Mouse (Mus musculus) heart, embryonic 12.5 days (tissue): ENCODE data around the gene C4b. TPM values are rescaled to one million over a fixed set of nuclear protein-coding genes. Genes with fewer than 3 reads are reported as not detected.
"Not testable (repeated sequence)": the region's sequence is repeated elsewhere in the genome, so short reads cannot be mapped to it uniquely, and the experiment has no call there.

Experiments used
- ATAC-seq: fragments of 200-750 bp; cut with Nextera tagmentation; 2 replicates; pipeline ENCODE4 v1.8.0; 2017; ENCODE audit warnings: moderate TSS enrichment, moderate library complexity; ENCODE audit not compliant: insufficient number of reproducible peaks, low FRiP score
- H3K27ac ChIP-seq: fragments of 300-500 bp; sonication (generic); 2 replicates; pipeline ENCODE4 v1.5.1; 2016; ENCODE audit warnings: mild to moderate bottlenecking, moderate library complexity; ENCODE audit not compliant: poor library complexity, severe bottlenecking
- H3K27me3 ChIP-seq: fragments of 300-500 bp; sonication (generic); replicated peaks from 2 replicates; pipeline ENCODE4 v1.6.1; 2016; ENCODE audit warnings: mild to moderate bottlenecking, moderate library complexity
- H3K36me3 ChIP-seq: fragments of 300-500 bp; sonication (generic); 2 replicates; pipeline ENCODE4 v1.6.1; 2016; ENCODE audit warnings: mild to moderate bottlenecking, moderate library complexity
- H3K4me1 ChIP-seq: fragments of 300-500 bp; sonication (generic); replicated peaks from 2 replicates; pipeline ENCODE4 v1.6.1; 2016; ENCODE audit warnings: mild to moderate bottlenecking
- H3K4me2 ChIP-seq: fragments of 300-500 bp; sonication (generic); 2 replicates; pipeline ENCODE4 v1.6.1; 2016; ENCODE audit warnings: mild to moderate bottlenecking, moderate library complexity
- H3K4me3 ChIP-seq: fragments of 300-500 bp; sonication (generic); 2 replicates; pipeline ENCODE4 v1.5.1; 2016; ENCODE audit warnings: mild to moderate bottlenecking
- H3K9ac ChIP-seq: fragments of 300-500 bp; sonication (generic); 2 replicates; pipeline ENCODE4 v1.6.1; 2016; ENCODE audit warnings: mild to moderate bottlenecking, moderate library complexity
- H3K9me3 ChIP-seq: fragments of 300-500 bp; sonication (generic); replicated peaks from 2 replicates; pipeline ENCODE4 v1.6.1; 2016; ENCODE audit warnings: mild to moderate bottlenecking, moderate library complexity
- WGBS: fragments of 180-500 bp; shearing (Covaris S2); methylation state at CpG from one replicate; pipeline ENCODE4 v1.1.7; 2016; 5-methylcytosine and 5-hydroxymethylcytosine counted together
- polyA plus RNA-seq: library from polyadenylated mRNA; unstranded; fragments of >200 nt; fragmentation: Nextera tagmentation; extraction: Ambion mirVana; gene quantifications from 2 replicates; pipeline ENCODE4 v1.2.1, GENCODE M21; 2016

Gene C4b
- polyA plus RNA-seq, 1 experiment from 2014 or later = 0.15 TPM

- H3K4me1 ChIP-seq, ATAC-seq, H3K9ac ChIP-seq, H3K9me3 ChIP-seq, H3K4me3 ChIP-seq, H3K27ac ChIP-seq, H3K36me3 ChIP-seq, H3K4me2 ChIP-seq, H3K27me3 ChIP-seq: not testable (repeated sequence)
- whole genome bisulfite sequencing = 79% methylated on average over 11 of the region's 11 CpGs
Observed at GRCm38 (mm10) chr17:34729155-34729554, 14.5 kb downstream of the C4b start.

DNA sequence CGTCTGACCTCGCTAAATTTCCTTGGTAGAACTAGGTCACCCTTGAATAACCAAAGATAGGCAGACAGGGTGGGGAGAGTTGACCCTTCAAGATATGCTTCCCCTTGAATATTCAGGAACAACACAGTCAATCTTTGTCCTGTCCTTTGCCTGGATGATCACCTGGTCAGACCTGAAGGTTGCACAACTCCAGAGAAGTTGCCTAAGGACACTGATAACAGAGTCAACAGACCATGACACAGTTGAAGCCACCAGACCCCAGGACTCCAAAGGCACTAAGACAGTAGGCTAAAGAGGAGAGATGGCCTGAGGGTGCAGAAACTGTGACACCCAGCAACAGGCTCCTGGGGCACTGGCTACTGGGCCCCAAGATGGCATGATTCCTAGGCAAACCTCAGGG, 15.8 kb downstream of the C4b start:
- WGBS = 85% methylated on average over 2 of the region's 2 CpGs
- Histone ChIP-seq H3K27ac (no peak overlapping the region), H3K4me3 (no peak overlapping the region), H3K9me3 (peaks cover 5% of the 10 kb centered on the region), H3K27me3 (0 out of 2 replicates have a peak, but pooled peaks cover 4% of the 10 kb centered on the region), H3K4me1 (no peaks in the 10 kb centered on the region), H3K36me3 (no peaks in the 10 kb centered on the region), H3K4me2 (no peak overlapping the region), H3K9ac (no peak overlapping the region)
- no peak for ATAC-seq

- WGBS = 72% methylated on average over 4 of the region's 4 CpGs
- no peak overlapping the region for H3K27ac ChIP-seq
- no peaks in the 10 kb centered on the region for H3K27me3 ChIP-seq
- H3K9me3 ChIP-seq = peaks cover 9% of the 10 kb centered on the region
- no peaks in the 10 kb centered on the region for H3K36me3 ChIP-seq
- H3K9ac ChIP-seq = no peak overlapping the region
- H3K4me3 ChIP-seq = no peak overlapping the region
- no peak for ATAC-seq
- no peak overlapping the region for H3K4me2 ChIP-seq
- H3K4me1 ChIP-seq = no peaks in the 10 kb centered on the region
Observed at GRCm38 (mm10) chr17:34723066-34723465, 20.6 kb downstream of the C4b start.

DNA sequence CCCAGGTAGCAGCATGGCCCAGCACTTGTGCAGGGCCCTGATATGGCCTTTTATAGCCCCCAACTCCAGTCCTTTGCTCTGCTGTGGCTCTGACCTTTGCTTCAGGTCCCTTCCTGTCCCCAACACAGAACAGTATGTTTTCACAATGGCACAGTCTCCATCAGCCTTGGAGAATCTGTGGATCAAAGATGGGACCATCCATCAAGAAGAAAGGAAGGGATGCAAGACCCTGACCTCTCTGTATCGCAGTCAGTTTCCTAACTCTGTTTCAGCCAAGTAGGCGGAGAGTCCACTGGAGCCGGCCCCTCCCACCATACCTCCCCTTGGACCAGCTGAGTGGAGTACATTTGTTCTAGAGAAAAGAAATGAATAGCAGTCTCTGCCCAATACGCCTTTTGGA, 21.4 kb downstream of the C4b start:
- H3K4me2 ChIP-seq, H3K9me3 ChIP-seq, H3K27me3 ChIP-seq, H3K4me3 ChIP-seq, ATAC-seq, H3K27ac ChIP-seq, H3K9ac ChIP-seq, H3K4me1 ChIP-seq, H3K36me3 ChIP-seq: not testable (repeated sequence)
- WGBS = 89% methylated on average over 4 of the region's 4 CpGs

DNA sequence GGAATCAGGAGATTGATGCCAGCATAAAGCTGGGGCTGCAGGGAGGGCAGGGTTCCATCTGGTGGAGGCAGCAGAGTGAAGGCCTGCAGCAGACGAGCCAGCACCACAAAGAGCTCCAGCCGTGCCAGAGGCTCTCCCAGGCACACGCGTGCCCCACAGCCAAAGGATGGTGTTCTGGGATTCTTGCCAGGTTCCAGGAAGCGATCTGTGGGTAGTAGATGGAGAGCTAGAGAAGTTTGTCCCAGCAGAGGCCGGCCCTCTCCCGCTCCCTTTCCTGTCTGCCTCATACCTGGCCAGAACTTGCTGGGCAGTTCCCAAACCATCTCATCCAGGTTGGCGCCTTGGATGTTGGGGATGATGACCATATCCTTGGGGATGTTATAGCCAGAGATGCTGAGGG, 23.8 kb downstream of the C4b start:
- not testable (repeated sequence) for H3K9me3 ChIP-seq, ATAC-seq, H3K4me1 ChIP-seq, H3K36me3 ChIP-seq, H3K4me3 ChIP-seq, H3K4me2 ChIP-seq, H3K9ac ChIP-seq, H3K27ac ChIP-seq
- peaks cover 15% of the 10 kb centered on the region for H3K27me3 ChIP-seq
- WGBS = 75% methylated on average over 8 of the region's 8 CpGs

GRCm38 (mm10) chr17:34717401-34717800, 26.3 kb downstream of the C4b start:
- 74% methylated on average over 11 of the region's 11 CpGs for WGBS
- H3K4me2 ChIP-seq = no peak overlapping the region

GRCm38 (mm10) chr17:34716247-34716646, 27.4 kb downstream of the C4b start:
- Histone ChIP-seq H3K4me3 (no peak overlapping the region), H3K27ac (no peak overlapping the region), H3K36me3 (no peaks in the 10 kb centered on the region), H3K27me3 (peaks cover 21% of the 10 kb centered on the region), H3K9me3 (no peaks in the 10 kb centered on the region), H3K4me1 (no peaks in the 10 kb centered on the region), H3K4me2 (no peak overlapping the region), H3K9ac (no peak overlapping the region)
- no peak for ATAC-seq
- WGBS = 81% methylated on average over 15 of the region's 15 CpGs

More at GRCm38 (mm10) chr17:34717401-34717800, 26.3 kb downstream of the C4b start:
- no peaks in the 10 kb centered on the region for H3K36me3 ChIP-seq
- no peak overlapping the region for H3K9ac ChIP-seq
- no peaks in the 10 kb centered on the region for H3K4me1 ChIP-seq
- no peak overlapping the region for H3K4me3 ChIP-seq
- peaks cover 15% of the 10 kb centered on the region for H3K27me3 ChIP-seq
- no peak for ATAC-seq
- no peaks in the 10 kb centered on the region for H3K9me3 ChIP-seq
- H3K27ac ChIP-seq = no peak overlapping the region

GRCm38 (mm10) chr17:34715451-34715850, 28.2 kb downstream of the C4b start:
- not testable (repeated sequence) for H3K9me3 ChIP-seq, H3K4me1 ChIP-seq, H3K4me2 ChIP-seq, H3K9ac ChIP-seq, H3K36me3 ChIP-seq, H3K27ac ChIP-seq, H3K4me3 ChIP-seq, ATAC-seq
- WGBS = 60% methylated on average over 7 of the region's 7 CpGs
- H3K27me3 ChIP-seq = peaks cover 21% of the 10 kb centered on the region

- H3K4me3 ChIP-seq, H3K9ac ChIP-seq, H3K9me3 ChIP-seq, H3K27ac ChIP-seq, H3K4me1 ChIP-seq, H3K36me3 ChIP-seq, ATAC-seq, H3K4me2 ChIP-seq: not testable (repeated sequence)
- WGBS = 71% methylated on average over 5 of the region's 5 CpGs
- H3K27me3 ChIP-seq = peaks cover 21% of the 10 kb centered on the region
Observed at GRCm38 (mm10) chr17:34714908-34715445, 28.7 kb downstream of the C4b start.

DNA sequence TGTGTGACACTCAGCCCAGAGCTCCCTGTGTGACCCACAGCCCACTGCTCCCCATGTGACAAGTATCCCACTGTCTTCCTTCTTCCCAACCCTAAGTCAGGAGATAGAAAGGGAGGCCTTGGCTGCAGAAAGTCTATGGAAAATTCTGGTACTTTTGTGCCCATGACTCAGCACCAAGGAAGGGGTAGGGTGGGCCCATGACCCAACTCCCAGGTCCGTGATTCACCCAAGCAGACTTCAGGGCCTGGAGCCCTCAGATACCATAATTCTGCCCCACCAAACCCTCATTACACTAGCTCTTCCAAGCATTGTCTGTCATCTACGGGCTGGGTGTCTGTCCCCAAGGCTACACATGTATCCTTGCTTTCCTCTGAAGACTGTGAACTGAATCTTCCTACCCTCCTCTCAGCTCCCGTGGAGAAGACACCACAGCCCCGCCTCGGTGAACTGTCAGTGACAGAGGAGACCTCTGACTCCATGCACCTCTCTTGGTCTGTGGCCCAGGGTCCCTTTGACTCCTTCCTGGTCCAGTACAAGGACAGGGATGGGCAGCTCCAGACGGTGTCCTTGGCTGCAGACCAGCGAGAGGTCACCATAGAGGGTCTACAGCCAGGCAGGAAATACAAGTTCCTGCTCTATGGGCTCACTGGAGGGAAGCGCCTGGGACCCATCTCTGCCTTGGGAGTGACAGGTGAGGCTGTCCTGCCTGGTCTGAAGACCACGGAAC, 29.3 kb downstream of the C4b start:
- 58% methylated on average over 9 of the region's 9 CpGs for WGBS
- not testable (repeated sequence) for H3K4me1 ChIP-seq, ATAC-seq

DNA sequence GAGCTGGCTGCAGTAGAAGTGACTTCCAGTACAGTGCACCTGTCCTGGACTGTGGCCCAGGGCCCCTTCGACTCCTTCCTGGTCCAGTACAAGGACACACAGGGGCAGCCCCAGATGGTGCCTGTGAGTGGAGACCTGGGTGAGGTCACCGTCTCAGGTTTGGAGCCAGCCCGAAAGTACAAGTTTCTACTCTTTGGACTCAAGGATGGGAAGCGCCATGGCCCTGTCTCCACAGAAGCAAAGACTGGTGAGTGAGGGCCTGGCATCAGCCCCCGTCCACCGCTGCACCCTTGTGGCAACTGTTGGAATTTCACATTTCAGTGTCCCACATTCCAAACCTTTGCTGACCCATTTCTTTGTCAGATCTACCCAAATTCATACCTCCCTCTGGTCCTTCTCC, 30.7 kb downstream of the C4b start:
- no peak overlapping the region for H3K4me3 ChIP-seq
- no peaks in the 10 kb centered on the region for H3K4me1 ChIP-seq
- no peaks in the 10 kb centered on the region for H3K9me3 ChIP-seq
- peaks cover 27% of the 10 kb centered on the region for H3K27me3 ChIP-seq
- no peak overlapping the region for H3K27ac ChIP-seq
- no peak overlapping the region for H3K9ac ChIP-seq
- H3K36me3 ChIP-seq = no peaks in the 10 kb centered on the region
- no peak overlapping the region for H3K4me2 ChIP-seq
- no peak for ATAC-seq
- WGBS = 43% methylated on average over 6 of the region's 6 CpGs

More for the DNA sequence above, 29.3 kb downstream of the C4b start:
- not testable (repeated sequence) for H3K9ac ChIP-seq, H3K4me2 ChIP-seq, H3K36me3 ChIP-seq, H3K27ac ChIP-seq, H3K4me3 ChIP-seq, H3K9me3 ChIP-seq
- peaks cover 27% of the 10 kb centered on the region for H3K27me3 ChIP-seq

DNA sequence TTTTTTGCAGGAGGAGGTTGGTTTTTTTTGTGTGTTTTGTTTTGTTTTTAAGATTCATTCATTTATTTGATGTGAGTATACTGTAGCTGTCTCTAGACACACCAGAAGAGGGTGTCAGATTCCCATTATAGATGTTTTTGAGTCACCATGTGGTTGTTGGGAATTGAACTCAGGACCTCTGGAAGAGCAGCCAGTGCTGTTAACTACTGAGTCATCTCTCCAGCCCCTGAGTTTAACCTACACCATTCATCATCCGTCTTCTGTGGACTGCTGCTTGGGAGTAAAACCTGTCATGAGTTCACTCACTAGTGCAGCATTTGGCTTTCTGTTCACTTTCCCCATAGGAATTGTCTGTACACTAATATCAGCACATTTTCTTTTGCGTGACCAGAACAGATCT, 37.2 kb downstream of the C4b start:
- H3K4me3 ChIP-seq, H3K27me3 ChIP-seq, ATAC-seq, H3K36me3 ChIP-seq, H3K4me1 ChIP-seq, H3K9ac ChIP-seq, H3K27ac ChIP-seq, H3K4me2 ChIP-seq, H3K9me3 ChIP-seq: not testable (repeated sequence)
- 66% methylated on average over 2 of the region's 2 CpGs for WGBS
